Mouse (Mus musculus) regulatory T cell (primary cell): ENCODE results near the gene Irgq.
"Not testable (repeated sequence)": the region's sequence is repeated elsewhere in the genome, so short reads cannot be mapped to it uniquely, and the experiment has no call there.

Source experiments
- in situ Hi-C: fragments of 300-600 bp; cut with MboI, MseI; formaldehyde crosslinking; loops from one replicate; pipeline ENCODE4 v1.15.1; 2025; ENCODE audit warnings: high pct_unique_total_duplicates

Irgq gene

GRCm38 (mm10) chr7:24516319-24516718 lies 14.2 kb upstream of the Irgq start:
- in situ Hi-C loops, result not testable (repeated sequence)

GRCm38 (mm10) chr7:24517077-24517476 lies 13.4 kb upstream of the Irgq start:
- in situ Hi-C loops, result no loop called here

GRCm38 (mm10) chr7:24517654-24518053 lies 12.8 kb upstream of the Irgq start:
- in situ Hi-C loops, result no loop called here

GRCm38 (mm10) chr7:24519130-24519529 lies 11.4 kb upstream of the Irgq start:
- in situ Hi-C loops, result no loop called here

- in situ Hi-C loops, result not testable (repeated sequence)
Observed at GRCm38 (mm10) chr7:24520054-24520453, 10.4 kb upstream of the Irgq start.

GRCm38 (mm10) chr7:24522805-24523204 lies 7.7 kb upstream of the Irgq start:
- in situ Hi-C loops, result no loop called here

- in situ Hi-C loops, result no loop called here
Observed at GRCm38 (mm10) chr7:24523723-24524122, 6.8 kb upstream of the Irgq start.

GRCm38 (mm10) chr7:24524978-24525377 lies 5.5 kb upstream of the Irgq start:
- in situ Hi-C loops, result no loop called here

- in situ Hi-C loops, result no loop called here
Observed at GRCm38 (mm10) chr7:24525686-24526420, 4.6 kb upstream of the Irgq start.

GRCm38 (mm10) chr7:24528861-24529260 lies 1.6 kb upstream of the Irgq start:
- in situ Hi-C loops, result no loop called here

GRCm38 (mm10) chr7:24529580-24529979 lies 909 bp upstream of the Irgq start:
- in situ Hi-C loops, result no loop called here

GRCm38 (mm10) chr7:24531211-24531971 lies 902 bp downstream of the Irgq start:
- in situ Hi-C loops, result no loop called here

GRCm38 (mm10) chr7:24533031-24533571 lies 2.6 kb downstream of the Irgq start:
- in situ Hi-C loops, result no loop called here

- in situ Hi-C loops, result no loop called here
Observed at GRCm38 (mm10) chr7:24533806-24534205, 3.3 kb downstream of the Irgq start.

GRCm38 (mm10) chr7:24534301-24534700 lies 3.8 kb downstream of the Irgq start:
- in situ Hi-C loops, result no loop called here

GRCm38 (mm10) chr7:24537081-24537480 lies 6.6 kb downstream of the Irgq start:
- in situ Hi-C loops, result no loop called here

- in situ Hi-C loops, result no loop called here
Observed at GRCm38 (mm10) chr7:24537591-24537990, 7.1 kb downstream of the Irgq start.

GRCm38 (mm10) chr7:24538154-24538553 lies 7.7 kb downstream of the Irgq start:
- in situ Hi-C loops, result no loop called here

- in situ Hi-C loops, result no loop called here
Observed at GRCm38 (mm10) chr7:24538701-24539100, 8.2 kb downstream of the Irgq start.

- in situ Hi-C loops, result no loop called here
Observed at GRCm38 (mm10) chr7:24539686-24540085, 9.2 kb downstream of the Irgq start.

GRCm38 (mm10) chr7:24544506-24544905 lies 14.0 kb downstream of the Irgq start:
- in situ Hi-C loops, result no loop called here

GRCm38 (mm10) chr7:24546068-24546614 lies 15.7 kb downstream of the Irgq start, which contains the start of the genes Pinlyp and Xrcc1:
Gene Pinlyp (minus strand): TSS chr7:24546118.
Gene Xrcc1 (plus strand): TSS chr7:24546289.
- in situ Hi-C loops, result no loop called here
